Mouse (Mus musculus): ENCODE results near the gene Mkrn1.
A peak's percentile ranks its signal among the peaks of the same experiment; 100 is the strongest.
"Not testable (repeated sequence)": the region's sequence is repeated elsewhere in the genome, so short reads cannot be mapped to it uniquely, and the experiment has no call there.

Gene Mkrn1

DNA sequence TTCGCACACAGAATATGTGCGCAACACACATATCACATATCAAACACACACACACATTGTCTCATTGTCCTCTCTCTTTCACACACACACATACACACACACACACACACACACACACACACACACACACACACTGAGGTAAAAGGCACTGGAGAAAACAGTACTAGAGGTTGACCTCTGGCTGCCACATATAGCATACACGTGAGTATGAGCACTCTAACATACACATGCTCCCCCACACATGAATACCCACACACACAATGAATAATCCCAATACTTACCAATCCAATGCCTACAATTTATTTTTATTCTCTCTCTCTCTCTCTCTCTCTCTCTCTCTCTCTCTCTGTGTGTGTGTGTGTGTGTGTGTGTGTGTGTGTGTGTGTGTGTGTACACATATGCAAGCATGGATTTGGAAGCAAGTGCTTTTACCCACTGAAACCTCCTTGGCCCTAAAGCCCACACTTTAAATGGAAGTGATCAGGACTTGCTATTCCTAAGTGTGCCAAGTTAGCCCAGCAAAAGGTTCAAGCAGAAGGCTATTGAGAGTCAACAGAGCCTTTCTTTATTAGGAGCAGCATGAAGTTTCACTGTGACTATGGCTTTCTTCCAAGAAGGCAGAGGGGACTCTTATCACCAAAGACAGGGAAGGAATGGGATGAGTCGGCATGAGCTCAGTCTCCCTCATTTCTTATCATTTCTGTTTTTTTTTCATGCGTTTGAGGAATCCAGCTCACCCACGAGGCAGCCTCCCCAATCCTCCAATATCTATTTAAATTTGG, 8.9 kb upstream of the Mkrn1 start:
- DNase-seq, result no peak

DNA sequence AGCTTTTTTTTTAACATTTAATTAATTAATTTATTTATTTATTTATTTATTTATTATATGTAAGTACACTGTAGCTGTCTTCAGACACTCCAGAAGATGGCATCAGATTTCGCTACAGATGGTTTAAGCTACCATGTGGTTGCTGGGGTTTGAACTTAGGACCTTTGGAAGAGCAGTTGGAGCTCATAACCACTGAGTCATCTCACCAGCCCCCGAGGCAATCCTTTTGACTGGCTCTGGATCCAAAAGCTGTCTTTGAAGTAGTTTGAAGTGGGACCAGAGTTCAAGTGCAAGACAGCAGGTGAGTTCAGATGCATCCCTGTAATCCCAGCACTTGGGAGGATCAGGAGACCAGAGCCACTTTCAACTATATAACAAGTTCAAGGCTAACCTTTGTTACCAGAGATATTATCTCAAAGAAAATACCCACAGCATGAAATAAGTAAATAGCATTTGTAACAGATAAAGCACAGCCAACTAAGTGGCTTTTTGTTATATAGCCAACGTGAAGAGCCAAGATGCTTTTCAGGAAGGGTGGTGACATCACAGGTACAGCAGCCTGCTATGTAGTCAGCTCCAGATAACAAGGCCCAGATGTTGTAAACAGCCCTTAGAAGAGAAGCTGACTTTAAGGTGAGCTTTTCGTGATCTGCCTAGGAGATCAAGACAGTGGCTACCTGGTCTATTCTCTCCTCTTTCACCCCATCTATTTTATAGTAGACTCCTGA, 7.2 kb upstream of the Mkrn1 start:
- no peak for DNase-seq

DNA sequence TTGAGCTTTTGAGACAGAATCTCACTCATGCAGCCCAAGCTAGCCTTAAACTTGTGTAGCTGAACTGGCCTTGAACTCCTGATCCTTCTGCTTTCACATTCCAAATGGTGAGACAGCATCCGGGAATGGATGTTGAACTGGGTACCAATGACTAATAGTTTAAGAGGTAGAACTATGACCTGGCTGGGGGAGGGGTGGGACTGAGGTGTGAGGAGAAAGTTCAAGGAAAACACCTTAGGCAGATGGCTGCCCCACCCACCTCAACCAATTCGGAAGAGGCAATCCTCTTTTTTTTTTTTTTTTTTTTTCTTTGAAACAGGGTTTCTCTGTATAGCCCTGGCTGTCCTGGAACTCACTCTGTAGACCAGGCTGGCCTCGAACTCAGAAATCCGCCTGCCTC, 6.5 kb upstream of the Mkrn1 start:
- no peak for DNase-seq

DNA sequence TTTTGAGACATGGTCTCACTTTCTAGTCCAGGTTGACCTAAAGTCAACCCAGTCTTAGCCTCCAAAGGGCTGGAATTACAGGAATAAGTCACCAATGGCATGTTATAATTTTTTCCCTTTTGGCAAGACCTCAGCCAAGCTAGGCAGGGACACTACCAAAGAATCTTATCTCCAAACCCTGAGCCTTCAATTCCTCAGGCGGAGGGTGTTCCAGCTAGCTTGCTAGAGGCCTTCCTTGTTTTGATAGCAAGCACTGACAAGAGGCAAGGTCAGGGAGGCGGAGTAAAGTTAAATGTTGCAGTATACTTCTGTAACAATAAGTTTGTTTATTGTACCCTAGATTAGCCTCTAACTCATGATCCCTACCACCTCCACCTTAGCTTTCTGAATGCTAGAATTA, 4.9 kb upstream of the Mkrn1 start:
- DNase-seq, result no peak

DNA sequence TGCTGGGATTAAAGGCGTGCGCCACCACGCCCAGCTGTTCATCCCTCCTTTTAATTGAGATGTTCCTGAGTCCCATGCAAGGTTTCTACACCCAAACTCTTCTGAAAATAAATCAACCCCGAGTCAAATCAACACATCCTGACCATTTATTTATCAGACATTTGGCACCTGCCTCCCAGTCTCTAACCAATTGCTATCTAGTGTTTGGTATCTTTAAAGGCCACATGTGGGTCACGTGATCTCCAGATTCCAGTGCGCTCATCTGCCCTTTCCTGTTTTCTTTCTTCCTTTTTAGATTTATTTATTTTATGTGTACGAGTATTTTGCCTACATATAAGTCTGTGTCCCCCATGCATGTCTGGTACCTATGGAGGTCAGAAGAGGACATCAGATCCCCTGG, 3.4 kb upstream of the Mkrn1 start:
- DNase-seq, result no peak

DNA sequence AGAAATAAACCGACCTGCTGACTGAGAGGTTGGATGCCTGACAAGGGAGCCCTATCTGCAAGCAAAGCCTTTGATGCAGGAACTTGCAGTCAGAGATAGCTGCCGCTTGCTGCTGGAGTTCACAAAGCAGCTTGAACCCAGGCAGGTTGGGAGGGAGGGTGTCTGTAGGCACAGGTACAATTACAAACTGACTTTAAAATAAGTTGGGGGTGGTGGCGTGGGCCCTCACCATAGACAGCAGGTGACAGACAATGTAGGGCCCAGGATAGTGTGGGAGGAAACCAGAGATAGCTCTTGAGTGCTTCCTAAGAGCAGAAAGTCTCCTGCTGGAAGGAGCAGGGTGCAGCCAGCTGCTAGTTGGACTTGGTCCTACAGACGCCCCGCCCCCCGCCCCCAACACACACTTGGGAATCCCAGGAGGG, 2.9 kb upstream of the Mkrn1 start:
- DNase-seq, result no peak

DNA sequence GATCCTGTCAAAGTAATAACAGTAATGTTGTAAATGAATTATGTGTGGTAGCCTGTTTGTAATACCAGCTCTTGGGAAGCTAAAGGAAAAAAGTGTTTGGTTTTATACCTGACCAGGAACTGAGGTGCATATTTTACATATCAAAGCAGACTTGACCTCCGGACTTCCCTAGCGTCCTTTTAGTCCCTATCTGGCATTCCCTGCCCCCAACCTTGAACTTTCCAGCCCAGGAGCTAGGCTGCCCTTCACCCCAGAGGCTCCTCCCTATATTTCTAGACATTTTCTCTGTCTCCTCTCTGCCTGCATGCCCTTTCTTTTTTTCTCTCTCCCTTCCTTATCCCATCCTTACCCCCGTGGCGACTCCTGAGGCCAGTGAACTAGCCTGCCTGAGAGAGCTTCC, 605 bp upstream of the Mkrn1 start:
- DNase-seq, result no peak

DNA sequence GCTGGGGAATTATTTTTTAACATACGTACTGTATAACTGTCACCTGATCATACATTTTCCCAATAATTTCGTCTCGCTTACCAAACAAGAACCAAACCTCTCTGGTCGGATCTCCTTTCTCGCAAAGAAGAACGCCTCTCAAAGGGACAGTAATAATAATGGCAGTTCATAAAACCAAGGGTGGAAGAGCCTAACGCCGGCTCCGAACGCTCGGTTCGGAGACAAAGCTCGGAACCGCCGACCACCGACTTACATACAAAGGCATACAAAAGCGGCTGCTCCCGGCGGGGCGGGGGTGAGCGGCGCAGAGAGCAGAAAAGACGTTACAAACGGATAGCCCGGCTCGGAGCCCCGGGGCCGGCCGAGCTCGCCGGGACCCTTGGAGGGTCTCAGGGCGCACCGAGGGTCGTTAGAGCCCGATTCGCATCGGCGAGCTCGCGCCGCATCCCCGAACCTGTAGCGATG, 844 bp downstream of the Mkrn1 start:
- DNase-seq, result no peak

DNA sequence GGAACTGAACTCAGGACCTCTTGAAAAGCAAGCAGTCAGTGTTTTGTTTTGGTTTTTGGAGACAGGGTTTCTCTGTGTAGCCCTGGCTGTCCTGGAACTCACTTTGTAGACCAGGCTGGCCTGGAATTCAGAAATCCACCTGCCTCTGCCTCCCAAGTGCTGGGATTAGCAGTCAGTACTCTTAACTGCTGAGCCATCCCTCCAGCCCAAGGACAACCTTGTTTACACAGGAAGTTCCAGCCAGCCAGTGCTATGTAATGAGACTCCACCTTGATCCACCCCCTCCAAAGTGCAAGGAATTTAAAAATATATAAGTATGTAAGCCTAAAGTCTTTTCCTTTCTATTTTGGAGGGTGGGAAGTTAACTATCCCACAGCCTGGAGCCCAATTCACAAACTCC, 3.6 kb downstream of the Mkrn1 start:
- not testable (repeated sequence) for DNase-seq

DNA sequence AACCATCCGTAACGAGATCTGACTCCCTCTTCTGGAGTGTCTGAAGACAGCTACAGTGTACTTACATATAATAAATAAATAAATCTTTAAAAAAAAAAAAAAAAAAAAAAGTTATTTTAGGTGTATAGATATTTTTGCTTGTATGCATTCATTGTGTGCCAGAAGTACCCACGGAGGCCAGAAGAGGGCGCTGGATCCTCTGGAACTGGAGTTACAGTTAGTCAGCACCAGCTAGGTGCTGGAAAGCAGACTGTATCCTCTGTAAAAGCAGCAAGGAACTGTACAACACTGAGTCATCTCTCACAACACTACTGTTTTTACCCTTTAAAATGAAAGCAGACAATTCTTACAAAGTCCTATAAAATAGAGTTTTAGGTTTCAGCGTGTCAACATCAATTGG, 4.5 kb downstream of the Mkrn1 start:
- DNase-seq, result peak; percentile 81

DNA sequence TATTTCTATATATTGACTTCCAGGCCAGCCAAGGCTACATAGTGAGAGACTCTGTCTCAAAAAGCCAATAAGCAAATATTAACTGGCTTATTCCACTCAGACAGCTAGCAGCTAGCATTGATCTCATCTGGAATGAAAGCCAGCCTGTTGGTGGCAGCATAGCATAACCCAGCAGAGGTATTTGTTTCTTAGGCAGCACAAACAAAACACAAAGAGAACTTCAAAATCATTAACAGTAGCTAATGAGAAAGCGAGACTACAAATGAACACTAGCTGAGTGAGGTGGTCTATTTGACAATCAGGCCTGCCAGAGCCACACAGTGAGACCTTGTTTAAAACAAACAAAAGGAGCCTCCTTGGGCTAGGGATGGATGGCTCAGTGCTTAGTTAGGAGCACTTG, 6.2 kb downstream of the Mkrn1 start:
- DNase-seq, result no peak

DNA sequence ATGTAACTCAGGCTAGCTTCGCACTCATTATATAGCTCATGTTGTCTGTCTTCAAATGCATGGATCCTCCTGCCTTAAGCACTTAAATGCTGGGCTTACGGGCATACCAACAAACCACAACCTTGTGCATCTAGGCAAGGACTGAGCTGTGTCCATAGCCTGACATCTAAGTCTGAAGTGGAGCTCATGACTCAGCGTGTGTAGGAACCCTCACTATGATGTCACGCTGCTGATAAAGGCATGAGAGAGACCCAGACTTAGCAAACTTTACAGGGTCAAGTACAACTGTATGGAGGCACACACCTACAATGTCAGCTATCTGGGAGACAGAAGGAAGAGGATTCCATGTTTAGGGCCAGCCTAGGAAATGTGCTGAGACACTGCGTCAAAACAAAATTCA, 13.8 kb downstream of the Mkrn1 start:
- DNase-seq, result no peak

DNA sequence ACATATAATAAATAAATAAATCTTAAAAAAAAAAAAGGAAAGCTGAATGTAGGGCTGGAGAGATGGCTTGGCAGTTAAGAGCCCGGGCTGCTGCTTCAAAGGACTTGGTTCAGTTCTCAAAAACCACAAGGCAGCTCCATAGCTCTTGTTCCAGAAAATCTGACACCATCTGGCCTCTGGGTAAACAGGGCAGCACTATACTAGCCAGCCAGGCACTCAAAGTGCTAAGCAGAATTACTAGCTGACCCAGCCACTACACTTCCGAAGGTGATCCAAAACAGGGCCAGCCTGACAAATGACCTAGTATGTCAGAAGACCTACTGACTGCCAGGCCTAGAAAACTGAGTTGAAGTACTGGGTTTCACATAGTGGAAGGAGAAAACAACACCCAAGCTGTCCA, 17.1 kb downstream of the Mkrn1 start:
- DNase-seq, result no peak

DNA sequence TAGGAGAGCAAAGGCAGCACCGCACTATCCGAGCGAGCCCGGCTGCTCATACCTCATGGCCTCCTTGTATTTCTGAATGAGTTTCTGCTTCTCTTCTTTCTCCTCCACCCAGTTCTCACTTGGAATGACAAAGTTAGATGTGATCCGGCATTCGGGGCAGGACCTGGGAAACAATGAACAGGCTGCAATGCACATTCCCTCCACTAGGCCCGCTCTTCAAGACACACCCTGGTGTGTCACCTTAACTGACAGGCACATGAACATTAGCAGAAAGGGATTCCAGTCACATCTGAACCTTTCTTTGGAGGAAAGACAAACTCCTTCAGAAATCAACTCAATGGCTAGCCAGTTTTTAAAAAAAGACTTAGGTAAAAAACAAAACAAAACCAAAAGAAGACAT, 19.9 kb downstream of the Mkrn1 start:
- DNase-seq, result no peak

DNA sequence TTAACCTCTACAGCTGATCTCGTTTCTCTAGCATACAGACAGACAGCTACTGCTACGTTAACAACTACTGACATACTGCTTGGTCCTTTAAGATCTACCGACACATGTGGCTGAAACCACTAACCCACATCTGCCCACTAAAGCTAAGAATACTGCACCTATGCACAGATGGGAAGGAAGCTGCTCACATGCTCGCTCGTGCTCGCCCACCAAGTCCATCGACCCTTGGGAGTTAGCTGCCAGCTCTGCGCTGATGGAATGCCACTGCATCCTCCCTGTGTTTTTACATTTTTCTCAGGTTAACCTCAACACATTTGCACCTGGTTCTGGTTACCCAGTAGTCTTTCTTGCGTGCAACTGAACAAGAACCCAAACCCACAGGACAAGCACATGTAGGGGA, 21.9 kb downstream of the Mkrn1 start:
- no peak for DNase-seq

DNA sequence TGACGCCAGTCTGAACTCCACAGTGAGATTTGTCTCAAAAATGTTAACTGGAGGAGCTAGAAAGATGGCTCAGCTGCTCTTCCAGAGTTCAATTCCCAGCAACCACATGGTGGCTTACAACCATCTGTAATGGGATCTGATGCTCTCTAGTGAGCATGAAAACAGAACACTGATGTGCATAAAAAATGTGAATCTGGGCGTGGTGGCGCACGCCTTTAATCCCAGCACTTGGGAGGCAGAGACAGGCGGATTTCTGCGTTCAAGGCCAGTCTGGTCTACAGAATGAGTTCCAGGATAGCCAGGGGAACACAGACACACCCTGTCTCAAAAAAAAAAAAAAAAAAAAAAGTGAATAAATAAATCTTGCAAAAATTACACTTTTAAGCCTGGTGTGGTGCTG, 23.2 kb downstream of the Mkrn1 start:
- DNase-seq, result no peak

DNA sequence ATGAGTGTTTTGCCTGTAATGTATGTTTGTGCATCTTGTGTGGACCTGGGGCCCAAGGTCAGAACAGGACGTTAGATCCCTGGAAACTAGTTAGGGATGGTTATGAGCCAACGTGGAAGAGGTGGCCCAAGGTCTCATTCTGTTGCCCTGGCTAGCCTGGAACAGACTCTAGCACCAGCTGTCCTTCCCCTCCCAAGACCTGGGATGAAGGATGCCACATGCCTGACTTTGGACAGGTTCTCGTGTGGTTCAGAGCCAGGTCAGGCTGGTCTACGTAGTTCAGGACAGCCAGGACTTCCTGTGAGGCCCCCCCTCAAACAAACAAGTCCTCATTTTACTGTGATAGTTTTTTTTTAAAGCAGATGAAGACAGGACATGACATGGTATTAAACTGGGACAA, 24.3 kb downstream of the Mkrn1 start:
- no peak for DNase-seq

DNA sequence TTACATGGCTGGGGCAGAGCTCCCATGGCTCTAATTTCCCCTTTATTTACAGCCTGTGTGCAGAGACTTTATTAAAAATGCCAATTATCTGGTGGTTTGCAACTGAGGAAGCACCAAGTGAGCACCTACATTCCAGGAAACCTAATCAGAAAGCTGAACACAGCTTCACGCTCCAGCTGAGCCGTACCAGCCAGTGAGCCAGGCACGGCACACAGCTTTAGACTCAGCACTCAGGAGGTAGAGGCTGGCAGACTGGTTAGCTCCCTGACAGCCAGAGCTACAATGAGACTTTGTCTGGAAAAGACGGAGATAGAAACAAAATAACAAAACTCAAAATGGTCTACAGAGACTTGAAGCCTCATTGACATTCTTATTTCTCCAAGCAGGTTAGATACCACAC, 24.8 kb downstream of the Mkrn1 start:
- DNase-seq, result no peak

DNA sequence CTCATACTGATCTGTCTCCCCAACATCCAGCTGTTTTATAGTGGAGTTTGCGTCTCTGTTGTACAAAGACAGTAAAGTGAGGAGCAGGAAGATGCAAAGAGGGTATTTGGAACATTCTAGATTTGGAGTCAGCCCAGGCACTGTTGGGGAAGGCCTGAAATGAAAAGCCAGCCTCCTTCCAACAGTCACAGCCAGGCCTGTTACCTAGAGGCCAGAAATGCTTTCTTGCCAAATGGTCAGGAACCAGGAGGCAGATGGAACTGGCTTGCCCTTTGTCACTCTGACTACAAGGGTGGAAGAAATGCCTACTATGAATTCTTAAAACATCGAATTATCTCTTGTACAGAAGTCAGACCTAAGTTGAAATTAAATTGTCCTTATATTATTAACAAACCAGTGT, 30.3 kb downstream of the Mkrn1 start:
- DNase-seq, result no peak

DNA sequence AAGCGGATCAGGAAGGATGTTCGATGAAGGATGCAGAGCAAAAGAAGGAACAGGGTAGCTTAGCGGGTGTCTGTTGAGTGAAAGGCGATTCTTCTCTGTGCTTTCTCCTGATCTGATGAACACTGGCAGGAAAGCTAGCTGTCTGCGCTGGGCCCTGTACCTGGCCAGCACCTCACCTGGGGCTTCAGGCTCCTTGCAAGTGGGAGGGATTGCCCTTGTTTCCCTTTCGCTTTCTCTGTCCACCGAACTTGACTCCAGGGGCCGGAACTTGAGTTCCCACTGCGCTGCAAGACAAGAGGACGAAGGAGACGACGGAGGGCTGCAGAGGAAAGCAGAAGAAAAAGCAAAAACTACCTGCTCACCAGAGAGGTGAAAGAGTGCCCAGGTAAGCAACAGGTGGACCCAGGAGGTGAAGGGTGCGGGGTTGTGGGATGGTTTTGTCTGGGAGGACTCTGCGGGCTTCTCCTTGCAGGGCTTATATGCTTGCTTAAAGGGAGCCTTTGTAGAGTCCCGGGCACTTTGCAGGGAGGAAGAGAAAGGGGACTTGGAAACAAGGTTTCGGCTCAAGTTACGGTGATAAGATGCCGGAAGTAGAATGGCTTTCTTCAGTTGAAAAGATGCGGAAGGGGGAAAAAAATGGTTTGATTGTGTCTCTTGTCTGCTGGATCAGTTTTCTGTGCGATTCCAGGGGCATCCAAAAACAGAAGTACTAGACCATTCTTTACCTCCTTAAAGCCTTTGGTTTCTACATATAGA, 39.0 kb downstream of the Mkrn1 start, which contains the start of gene Rab19:
TSS of gene Rab19 (plus strand) at position 51 of the 756 bp plus-strand sequence.
- peak; percentile 57 for DNase-seq

DNA sequence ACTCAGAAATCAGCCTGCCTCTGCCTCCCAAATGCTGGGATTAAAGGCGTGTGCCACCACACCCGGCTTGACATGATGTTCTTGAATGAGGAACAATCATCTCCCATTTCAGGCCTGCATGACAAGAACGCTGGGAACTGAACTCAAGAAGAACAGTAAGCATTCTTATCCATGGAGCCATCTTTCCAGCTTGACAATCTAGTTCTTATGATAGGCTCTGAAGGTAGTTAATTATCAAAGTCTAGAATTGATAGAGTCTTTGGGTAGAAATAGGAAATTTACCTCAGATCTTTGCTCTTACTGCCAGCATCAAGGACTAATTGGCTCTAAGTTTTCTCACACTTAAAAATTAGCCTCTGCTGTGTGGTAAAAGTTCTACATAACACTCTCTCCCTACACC, 40.0 kb downstream of the Mkrn1 start:
- DNase-seq, result no peak

DNA sequence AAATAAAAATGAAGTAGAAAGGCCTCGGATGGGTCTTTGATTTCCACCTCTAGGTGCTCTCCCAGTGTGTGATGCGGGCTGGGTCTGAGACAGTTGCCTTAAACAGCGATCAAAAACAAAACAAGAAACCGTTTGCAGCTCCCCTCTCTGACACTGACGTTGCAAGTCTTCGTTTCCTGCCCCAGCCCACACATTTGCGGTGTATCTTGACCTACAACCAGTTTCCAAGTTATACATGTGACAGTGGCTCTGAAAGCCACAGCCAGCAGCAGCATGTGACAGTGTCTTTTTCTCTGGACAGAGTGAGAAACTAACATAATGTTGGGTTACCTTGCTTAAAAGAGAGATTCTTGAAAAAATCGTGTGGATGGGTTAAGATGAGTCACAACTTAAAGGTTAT, 40.5 kb downstream of the Mkrn1 start:
- DNase-seq, result peak; percentile 79

DNA sequence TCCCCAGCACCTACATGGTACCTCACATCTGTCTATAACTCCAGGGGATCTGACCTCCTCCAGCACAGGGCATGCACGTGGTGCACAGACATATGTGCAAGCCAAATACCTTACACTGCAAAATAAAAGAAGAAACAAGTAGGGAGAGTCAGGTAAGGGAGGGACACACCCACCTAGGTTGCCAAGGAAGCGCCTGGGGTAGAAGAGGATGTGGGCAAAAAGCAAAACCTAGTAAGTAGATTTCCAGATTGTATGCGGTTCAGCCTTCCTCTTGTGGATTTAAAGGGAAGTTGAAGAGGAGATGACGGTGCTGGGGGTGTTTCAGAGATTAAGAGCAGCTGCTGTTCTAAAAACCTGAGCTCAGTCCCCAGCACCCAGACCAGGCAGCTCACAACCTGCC, 41.0 kb downstream of the Mkrn1 start:
- peak; percentile 68 for DNase-seq
